Mouse (Mus musculus) C2C12 (cell line): ENCODE results near the gene Psmd12.
"Not testable (repeated sequence)": the region's sequence is repeated elsewhere in the genome, so short reads cannot be mapped to it uniquely, and the experiment has no call there.

Experiments used
- CTCF ChIP-seq: IDR thresholded peaks from one replicate; pipeline ENCODE4 v1.5.1; 2011; ENCODE audit not compliant: control insufficient read depth, insufficient read depth, insufficient read length
- FOSL1 ChIP-seq: IDR thresholded peaks from one replicate; pipeline ENCODE4 v1.8.0; 2011; ENCODE audit warnings: mild to moderate bottlenecking, low read length; ENCODE audit not compliant: poor library complexity, insufficient read depth, severe bottlenecking
- MAX ChIP-seq: IDR thresholded peaks from one replicate; pipeline ENCODE4 v1.6.1; 2011; ENCODE audit warnings: mild to moderate bottlenecking, control low read depth
- USF1 ChIP-seq: IDR thresholded peaks from one replicate; pipeline ENCODE4 v1.6.1; 2011; ENCODE audit warnings: low read depth, mild to moderate bottlenecking, control low read depth, moderate library complexity

DNA sequence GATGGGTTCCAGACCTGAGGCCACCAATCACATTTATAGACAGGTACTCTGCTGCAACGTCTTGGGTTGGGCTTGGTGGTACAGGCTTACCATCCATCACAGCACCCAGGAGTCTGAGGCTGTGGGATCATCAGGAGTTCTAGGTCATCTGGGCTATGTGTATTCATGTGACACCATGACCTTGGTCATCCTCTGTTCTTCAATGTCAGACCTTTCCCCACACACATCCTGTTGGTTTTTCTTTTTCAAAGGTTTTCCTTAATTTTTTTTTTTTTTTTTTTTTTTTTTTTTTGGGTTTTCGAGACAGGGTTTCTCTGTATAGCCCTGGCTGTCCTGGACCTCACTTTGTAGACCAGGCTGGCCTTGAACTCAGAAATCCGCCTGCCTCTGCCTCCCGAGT, 25.1 kb downstream of the Psmd12 start:
- not testable (repeated sequence) for TF ChIP-seq USF1, CTCF, MAX, FOSL1
